Mouse (Mus musculus) E14TG2a.4 (cell line): ENCODE results near the gene Zfp558.
A peak's percentile ranks its signal among the peaks of the same experiment; 100 is the strongest.
"Not testable (repeated sequence)": the region's sequence is repeated elsewhere in the genome, so short reads cannot be mapped to it uniquely, and the experiment has no call there.

Source experiments
- H3K27me3 ChIP-seq: 2 replicates; pipeline ENCODE4 v1.6.1; 2014; ENCODE audit warnings: low read length, control low read depth; ENCODE audit not compliant: insufficient read depth
- H3K36me3 ChIP-seq: 2 replicates; pipeline ENCODE4 v1.6.1; 2014; ENCODE audit warnings: low read length, control low read depth; ENCODE audit not compliant: insufficient read depth
- H3K4me1 ChIP-seq: replicated peaks from 2 replicates; pipeline ENCODE4 v1.6.1; 2014; ENCODE audit warnings: low read depth, low read length, control low read depth
- H3K4me3 ChIP-seq: replicated peaks from 2 replicates; pipeline ENCODE4 v1.5.1; 2014; ENCODE audit warnings: mild to moderate bottlenecking, low read length
- H3K9me3 ChIP-seq: 2 replicates; pipeline ENCODE4 v1.6.1; 2014; ENCODE audit warnings: low read length, control low read depth
- CTCF ChIP-seq: conservative IDR thresholded peaks from 2 replicates; pipeline ENCODE4 v1.5.1; 2014; ENCODE audit warnings: low read length
- NANOG ChIP-seq: IDR thresholded peaks from 2 replicates; pipeline ENCODE4 v1.6.1; 2014; ENCODE audit warnings: borderline replicate concordance, low read length, mixed read lengths
- POU5F1 ChIP-seq: IDR thresholded peaks from 2 replicates; pipeline ENCODE4 v1.6.1; 2014; ENCODE audit warnings: low read length, borderline replicate concordance

Gene Zfp558

GRCm38 (mm10) chr9:18478168-18478567 is at the start of gene Zfp558, which contains the start of gene Mbd3l1:
TSS of gene Zfp558 (minus strand) at chr9:18478268.
TSS of gene Mbd3l1 (plus strand) at chr9:18478359.
- TF ChIP-seq CTCF (no peak), NANOG (no peak), POU5F1 (no peak)
- H3K36me3 ChIP-seq = no peaks in the 10 kb centered on the region
- peaks cover 6% of the 10 kb centered on the region for H3K4me1 ChIP-seq
- H3K27me3 ChIP-seq = no peaks in the 10 kb centered on the region
- peaks cover 10% of the 10 kb centered on the region; the same call in 1 of the 2 replicates for H3K9me3 ChIP-seq
- H3K4me3 ChIP-seq = no peak within 1 kb of the TSS

GRCm38 (mm10) chr9:18508098-18508497 is 30.0 kb upstream of the Zfp558 start:
- H3K36me3 ChIP-seq = no peaks in the 10 kb centered on the region
- H3K4me1 ChIP-seq = no peaks in the 10 kb centered on the region
- no peaks in the 10 kb centered on the region for H3K9me3 ChIP-seq
- no peaks in the 10 kb centered on the region for H3K27me3 ChIP-seq
- TF ChIP-seq CTCF = peak; percentile 56
- no peak for TF ChIP-seq NANOG
- H3K4me3 ChIP-seq = 0 out of 2 replicates have a peak overlapping the region, but pooled peaks have one; percentile 37

GRCm38 (mm10) chr9:18473324-18474128 is 4.5 kb downstream of the Zfp558 start:
- peak overlapping the region; percentile 83 for H3K4me3 ChIP-seq
- peaks cover 12% of the 10 kb centered on the region for H3K4me1 ChIP-seq
- H3K36me3 ChIP-seq = no peaks in the 10 kb centered on the region
- H3K27me3 ChIP-seq = no peaks in the 10 kb centered on the region
- TF ChIP-seq NANOG (no peak), POU5F1 (no peak), CTCF (no peak)
- H3K9me3 ChIP-seq = no peaks in the 10 kb centered on the region

GRCm38 (mm10) chr9:18468005-18468404 is 10.1 kb downstream of the Zfp558 start:
- Histone ChIP-seq H3K4me1 (peaks cover 12% of the 10 kb centered on the region), H3K27me3 (no peaks in the 10 kb centered on the region), H3K36me3 (no peaks in the 10 kb centered on the region; the same call in 1 of the 2 replicates), H3K9me3 (peaks cover 30% of the 10 kb centered on the region), H3K4me3 (no peak overlapping the region)
- TF ChIP-seq POU5F1 (no peak), NANOG (no peak), CTCF (no peak)

DNA sequence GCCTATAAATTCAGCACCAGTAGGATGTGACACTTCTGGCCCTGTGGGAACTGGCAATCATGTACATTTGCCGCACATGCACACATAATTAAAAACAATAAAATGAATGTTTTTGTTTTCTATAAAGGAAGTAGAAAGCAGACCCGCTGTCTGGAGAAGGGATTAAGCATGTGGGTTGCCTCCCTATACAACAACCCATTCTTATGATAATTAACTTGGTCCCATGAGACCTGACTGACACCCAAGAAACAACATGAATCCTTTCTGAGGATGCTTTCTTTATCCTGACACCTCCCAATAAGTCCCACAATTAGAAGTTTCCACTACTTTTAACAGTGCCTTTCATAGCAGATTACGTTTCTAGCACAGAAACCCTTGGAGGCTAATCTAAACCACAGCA is 10.7 kb downstream of the Zfp558 start:
- Histone ChIP-seq H3K27me3 (no peaks in the 10 kb centered on the region), H3K36me3 (peaks cover 3% of the 10 kb centered on the region; the same call in 1 of the 2 replicates), H3K4me1 (peaks cover 7% of the 10 kb centered on the region; the same call in 1 of the 2 replicates), H3K9me3 (peaks cover 37% of the 10 kb centered on the region), H3K4me3 (no peak overlapping the region)
- TF ChIP-seq NANOG (no peak), POU5F1 (no peak), CTCF (no peak)

DNA sequence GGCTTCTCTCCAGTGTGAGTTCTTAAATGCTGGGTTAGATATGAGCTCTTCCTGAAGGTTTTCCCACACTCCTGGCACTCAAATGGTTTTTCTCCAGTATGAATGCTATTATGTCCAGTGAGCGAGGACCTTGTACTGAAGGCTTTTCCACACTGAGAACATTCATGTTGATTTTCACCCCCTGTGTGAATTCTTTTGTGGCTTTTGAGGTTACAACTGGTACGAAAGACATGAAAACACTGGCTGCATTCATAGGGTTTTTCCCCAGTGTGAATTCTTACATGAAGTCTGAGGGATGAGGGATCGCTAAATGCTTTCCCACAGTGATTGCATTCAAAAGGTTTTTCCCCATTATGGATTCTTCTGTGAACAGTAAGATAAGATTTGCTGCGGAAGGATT is 21.5 kb downstream of the Zfp558 start:
- H3K27me3 ChIP-seq = no peaks in the 10 kb centered on the region
- TF ChIP-seq POU5F1 (no peak), NANOG (no peak), CTCF (no peak)
- H3K36me3 ChIP-seq = peaks cover 4% of the 10 kb centered on the region
- no peaks in the 10 kb centered on the region for H3K9me3 ChIP-seq
- no peak overlapping the region for H3K4me3 ChIP-seq
- no peaks in the 10 kb centered on the region for H3K4me1 ChIP-seq

- Histone ChIP-seq H3K4me1 (no peaks in the 10 kb centered on the region), H3K4me3 (no peak overlapping the region), H3K9me3 (no peaks in the 10 kb centered on the region), H3K27me3 (no peaks in the 10 kb centered on the region), H3K36me3 (no peaks in the 10 kb centered on the region)
- TF ChIP-seq NANOG (no peak), CTCF (no peak), POU5F1 (no peak)
Observed at GRCm38 (mm10) chr9:18431687-18432086, 46.4 kb downstream of the Zfp558 start.

DNA sequence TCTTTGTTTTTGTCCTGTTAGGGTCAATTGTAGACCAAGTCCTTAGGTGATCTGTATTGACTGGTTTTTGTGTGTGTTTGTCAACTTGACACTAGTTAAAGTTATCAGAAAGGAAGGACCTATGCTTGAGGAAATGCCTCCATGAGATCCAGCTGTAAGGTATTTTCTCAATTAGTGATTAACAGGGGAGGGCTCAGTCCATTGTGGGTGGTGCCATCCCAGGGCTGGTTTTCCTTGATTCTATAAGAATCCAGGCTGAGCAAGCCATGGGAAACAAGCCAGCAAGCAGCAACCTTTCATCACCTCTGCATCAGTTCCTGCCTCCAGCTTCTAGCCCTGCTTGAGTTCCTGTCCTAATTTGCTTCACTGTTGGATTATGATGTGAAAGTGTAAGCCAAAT is 47.7 kb downstream of the Zfp558 start, which contains the start of gene Mbd3l2:
TSS of gene Mbd3l2 (plus strand) at position 301 of the 400 bp plus-strand sequence.
- Histone ChIP-seq H3K4me1 (no peaks in the 10 kb centered on the region), H3K36me3 (no peaks in the 10 kb centered on the region), H3K4me3 (no peak within 1 kb of the TSS), H3K9me3 (no peaks in the 10 kb centered on the region), H3K27me3 (no peaks in the 10 kb centered on the region)
- no peak for TF ChIP-seq NANOG
- TF ChIP-seq POU5F1 = no peak
- no peak for TF ChIP-seq CTCF

- H3K36me3 ChIP-seq, H3K27me3 ChIP-seq, H3K4me1 ChIP-seq, H3K9me3 ChIP-seq, H3K4me3 ChIP-seq: not testable (repeated sequence)
Observed at GRCm38 (mm10) chr9:18412371-18412770, 65.7 kb downstream of the Zfp558 start.
